Mouse (Mus musculus) cerebellum, adult (tissue): Measurements from ENCODE around the gene Fam98b.

Experiments
- ATAC-seq: cut with Nextera tagmentation; 2 replicates; pipeline ENCODE4 v1.9.2; 2017; ENCODE audit warnings: mild to moderate bottlenecking, moderate library complexity, mixed read lengths; ENCODE audit not compliant: insufficient number of reproducible peaks, low FRiP score, low TSS enrichment

Fam98b gene

DNA sequence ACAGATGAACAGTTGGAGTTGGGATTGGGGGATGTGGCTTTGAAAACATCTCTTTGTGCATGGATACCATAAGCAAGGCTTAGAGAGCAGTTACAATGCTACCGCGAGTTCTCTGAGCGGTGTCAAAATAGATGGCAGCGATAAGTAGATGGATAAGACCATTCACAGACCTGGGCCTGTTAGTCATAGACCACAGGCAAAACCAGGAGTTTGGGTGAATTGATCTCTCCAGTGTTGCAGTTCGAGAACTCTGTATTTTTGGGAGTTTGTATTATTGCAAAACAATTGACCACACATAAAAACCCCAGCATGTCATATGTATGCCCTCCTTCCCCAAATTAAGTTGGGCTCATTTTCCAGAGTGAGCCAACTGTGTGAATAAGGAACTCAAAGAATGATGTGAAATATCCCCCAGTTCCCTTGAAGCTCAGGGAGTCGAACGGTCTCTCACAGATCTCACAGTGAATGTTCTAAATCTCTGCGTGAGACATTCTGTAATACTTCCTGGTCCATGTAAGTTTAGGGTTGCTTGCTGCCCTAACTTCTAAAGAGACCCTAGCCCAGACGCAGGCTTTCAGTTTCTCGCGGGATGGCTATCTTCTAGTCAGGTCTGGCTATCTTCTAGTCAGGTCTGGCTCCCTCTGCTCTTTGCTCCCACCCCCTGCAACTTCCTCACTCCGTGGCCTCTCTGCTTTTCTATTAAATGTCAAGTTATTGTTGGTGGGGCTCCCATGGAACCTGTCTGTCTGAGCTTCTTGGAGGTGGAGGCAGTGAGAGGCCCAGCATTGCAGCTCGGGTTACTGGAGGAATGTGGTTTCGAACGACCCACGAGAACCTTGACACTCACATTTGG is 50.3 kb downstream of the Fam98b start:
- ATAC-seq = no peak

DNA sequence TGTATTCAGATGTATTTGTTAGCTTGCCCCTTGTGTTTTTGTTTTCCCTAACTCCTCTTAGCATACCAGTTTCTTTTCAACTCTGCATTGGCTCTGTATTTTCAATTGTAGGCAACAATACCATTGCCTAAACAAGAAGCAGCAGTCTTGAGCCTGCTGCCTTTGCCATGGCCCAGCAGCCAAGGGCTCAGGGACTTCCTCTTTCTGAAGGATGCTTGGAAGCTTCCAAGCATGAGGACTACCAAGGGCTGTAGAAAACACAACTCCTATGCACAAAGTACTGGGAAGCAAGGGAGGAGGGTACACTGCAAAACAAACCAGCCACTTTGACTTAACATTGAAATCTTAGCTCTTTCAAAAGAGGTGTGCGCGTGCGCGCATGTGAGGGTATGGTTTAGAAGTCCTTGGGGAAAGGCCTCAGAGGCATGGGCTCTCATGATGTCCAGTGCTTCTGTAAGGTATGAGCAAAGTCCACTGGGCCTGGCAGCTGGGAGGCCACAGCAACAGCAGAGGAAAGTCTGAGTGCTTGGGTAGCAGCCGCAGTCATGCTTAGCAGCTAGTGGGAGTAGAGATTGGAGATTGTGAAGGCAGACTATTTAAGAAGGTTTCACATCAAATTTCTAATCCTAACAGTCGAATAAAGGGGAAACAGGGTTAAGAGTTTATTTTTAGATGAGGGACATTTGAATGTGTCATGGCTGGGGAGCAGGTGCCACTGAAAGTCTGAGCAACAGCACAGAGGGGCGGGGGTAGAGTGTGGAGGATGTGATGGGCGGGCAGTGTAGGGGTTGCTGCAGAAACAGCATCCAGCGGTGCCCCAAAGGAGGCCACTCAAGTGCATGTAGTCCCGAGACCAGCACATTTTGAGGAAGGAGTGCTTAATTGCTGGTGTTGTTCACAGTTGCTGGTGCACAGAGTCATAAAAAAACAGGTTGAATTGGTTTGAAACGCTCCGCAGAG is 54.1 kb downstream of the Fam98b start:
- no peak for ATAC-seq

DNA sequence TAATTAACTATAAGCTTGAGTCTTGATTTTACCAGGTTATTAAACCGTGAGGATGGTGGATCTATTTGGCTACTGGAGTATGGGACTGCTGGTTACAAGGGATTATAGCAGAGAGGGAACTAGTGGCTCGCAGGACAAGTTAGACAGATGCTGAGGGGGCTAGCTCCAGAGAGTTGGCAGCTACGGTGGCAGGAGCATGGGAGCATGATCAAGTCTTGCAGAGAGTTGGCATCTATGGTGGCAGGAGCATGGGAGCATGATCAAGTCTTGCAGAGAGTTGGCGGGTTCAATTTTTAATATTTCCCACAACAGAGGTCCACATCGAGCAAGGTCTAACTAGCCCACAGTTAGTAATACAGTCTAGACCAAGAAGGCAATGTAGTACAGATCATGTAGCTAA is 55.4 kb downstream of the Fam98b start:
- ATAC-seq = no peak

DNA sequence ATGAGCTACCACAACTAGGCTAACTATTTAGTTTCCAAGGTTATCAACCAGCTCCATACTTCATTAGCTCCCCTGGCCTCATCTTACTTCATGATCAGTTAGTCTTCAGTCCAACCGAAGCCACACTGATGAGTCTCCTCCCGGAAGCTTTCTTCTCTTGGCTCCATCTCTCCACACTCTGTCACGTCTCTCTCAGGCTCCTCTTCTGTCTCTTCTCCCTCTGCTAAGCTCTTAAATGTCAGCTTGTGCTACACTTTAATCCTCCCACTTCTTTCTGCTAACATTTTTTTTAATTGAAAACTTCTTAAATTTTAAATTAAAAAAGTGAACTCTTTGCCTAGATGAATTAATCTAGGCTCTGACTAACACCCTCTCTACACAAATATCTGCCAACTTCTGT is 58.4 kb downstream of the Fam98b start:
- ATAC-seq = no peak

DNA sequence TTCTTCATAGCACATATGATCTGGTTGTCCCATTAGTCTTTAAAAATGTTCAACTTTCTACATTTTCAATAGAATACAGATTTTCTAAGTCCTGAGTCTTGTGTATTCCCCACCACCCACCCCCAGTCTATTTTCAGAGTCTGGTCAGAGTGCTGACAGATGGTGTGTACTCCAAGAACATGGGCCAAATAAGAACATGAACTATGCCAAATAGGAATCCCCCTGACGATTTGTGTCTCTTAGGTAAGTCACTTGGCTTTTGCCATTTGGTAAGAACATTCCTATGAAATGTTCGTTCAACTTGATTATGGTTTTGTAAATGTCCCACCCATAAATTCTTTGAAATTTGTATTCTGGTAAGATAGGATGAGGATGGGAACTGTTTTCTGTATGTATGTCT is 59.5 kb downstream of the Fam98b start:
- no peak for ATAC-seq

DNA sequence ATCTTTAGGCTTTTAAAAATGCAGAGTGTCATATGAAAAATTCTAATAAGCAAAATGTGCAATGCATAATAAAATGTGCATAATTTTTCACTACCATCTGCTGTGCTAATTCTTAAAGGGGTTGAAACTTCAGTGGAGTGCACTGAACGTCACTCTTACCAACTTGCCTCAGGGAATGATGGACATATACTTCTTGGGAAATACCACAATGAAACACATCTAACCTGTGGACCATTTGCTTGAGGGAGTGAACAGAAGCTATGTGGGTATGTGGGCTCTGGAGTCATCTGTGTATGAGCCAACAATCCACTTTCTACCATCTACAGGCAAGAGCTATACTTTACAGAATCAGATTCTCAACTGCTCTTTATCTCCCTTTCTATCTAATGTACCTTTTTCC is 61.8 kb downstream of the Fam98b start:
- ATAC-seq = no peak

DNA sequence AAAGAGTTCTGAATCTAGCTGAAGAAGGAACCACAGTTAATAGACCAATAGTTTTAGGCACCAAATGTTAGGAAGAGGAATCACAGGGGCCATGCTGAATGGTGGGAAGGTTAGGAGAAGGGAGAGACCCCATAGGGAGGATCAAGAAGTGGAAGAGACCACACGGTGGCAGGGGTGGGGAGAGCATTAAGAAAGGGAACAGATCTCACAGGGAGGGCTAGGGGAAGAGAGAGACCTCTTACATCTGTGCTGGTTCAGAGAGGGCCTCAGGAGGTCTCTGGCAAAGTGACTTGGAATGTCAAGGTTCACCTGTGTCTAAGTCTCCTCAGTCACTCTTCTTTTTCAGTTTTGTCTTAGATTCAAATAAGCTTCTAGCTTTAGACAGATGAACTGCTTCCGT is 62.5 kb downstream of the Fam98b start:
- ATAC-seq = no peak

DNA sequence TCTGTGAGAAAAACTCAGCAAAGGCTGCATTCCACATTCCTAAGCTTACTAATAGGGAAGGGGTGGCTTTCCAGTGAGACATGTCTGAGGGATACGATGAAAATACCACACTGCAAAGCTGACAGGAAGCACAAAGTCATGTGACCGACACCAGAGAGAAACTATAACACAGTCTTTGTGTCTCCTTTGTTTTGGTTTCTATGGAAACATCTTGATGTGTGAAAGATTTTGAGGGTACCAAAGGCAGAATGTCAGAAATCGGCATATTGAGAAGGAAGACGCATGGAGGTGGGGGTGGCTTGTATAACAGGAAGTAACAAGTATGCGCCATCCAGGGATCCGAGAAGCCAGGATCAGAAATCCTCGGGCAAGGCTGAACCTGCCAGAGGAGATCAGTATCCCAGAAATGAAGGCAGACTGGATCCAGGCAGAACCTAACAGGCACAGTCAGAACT is 62.9 kb downstream of the Fam98b start:
- ATAC-seq = peak; percentile 26; the same call in 1 of the 2 replicates

DNA sequence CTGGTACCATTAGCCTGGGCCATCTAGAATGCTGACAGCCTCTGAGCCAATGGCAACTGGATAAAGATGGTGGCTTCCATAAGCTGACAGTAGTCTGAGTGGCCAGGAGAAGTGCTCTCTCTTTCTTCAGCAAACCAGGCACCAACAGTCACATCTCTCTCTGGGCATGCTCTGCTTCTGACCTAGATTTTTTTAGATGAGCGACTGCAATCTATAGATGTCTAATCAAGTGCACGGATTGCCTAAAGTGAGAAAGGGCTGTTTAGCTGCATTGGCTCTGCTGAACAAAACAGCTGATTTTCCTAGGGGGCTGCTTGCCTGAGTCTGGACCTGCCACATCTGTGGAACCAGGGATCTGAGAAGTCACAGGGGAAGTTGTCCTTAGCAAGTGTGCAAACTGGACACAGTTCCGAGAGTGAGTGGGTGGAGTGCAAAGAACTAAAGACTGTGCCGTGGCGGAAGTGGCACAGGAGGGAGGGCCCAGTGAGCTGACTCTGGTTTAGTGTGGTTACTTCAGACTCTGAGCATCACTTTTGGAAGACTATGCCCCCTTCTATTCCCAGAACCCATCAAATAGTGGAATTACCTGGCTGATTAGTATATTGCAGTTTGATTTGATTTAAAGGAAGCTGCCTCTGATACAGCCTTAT is 64.2 kb downstream of the Fam98b start:
- ATAC-seq = no peak

DNA sequence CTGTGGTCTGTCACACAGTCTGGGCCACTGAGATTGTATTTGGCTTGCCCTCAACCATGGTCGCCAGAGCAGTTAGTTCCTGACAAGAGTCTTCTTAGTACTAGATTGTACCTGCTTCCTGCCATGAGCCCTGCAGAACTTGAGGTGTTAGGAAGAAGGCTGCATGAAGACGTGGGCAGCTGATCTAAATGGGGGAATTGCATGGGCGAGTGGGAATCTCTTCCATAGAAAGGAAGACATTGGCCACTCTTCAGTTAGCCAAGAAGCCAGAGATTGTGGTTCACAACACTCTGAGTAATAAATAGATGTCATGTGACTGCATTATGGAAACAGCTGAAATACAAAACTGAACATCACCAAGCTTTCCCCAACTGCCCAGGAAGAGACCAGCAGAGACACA is 69.5 kb downstream of the Fam98b start:
- ATAC-seq = no peak
